Mouse (Mus musculus) small intestine, adult 2 months (tissue): ENCODE data around the gene Tdrd1.

Source experiments
- CTCF ChIP-seq: fragments of 200-500 bp; IDR thresholded peaks from 2 replicates; pipeline ENCODE4 v1.5.1; 2012; ENCODE audit warnings: low read depth, mild to moderate bottlenecking, control low read depth, inconsistent platforms, low read length, moderate library complexity, mixed read lengths; ENCODE audit not compliant: insufficient replicate concordance, insufficient read length; ENCODE audit errors: extremely low read depth
- POLR2A ChIP-seq: fragments of 200-500 bp; IDR thresholded peaks from 2 replicates; pipeline ENCODE4 v1.6.1; 2012; ENCODE audit warnings: low read depth, mild to moderate bottlenecking, control low read depth, inconsistent platforms, low read length, moderate library complexity

DNA sequence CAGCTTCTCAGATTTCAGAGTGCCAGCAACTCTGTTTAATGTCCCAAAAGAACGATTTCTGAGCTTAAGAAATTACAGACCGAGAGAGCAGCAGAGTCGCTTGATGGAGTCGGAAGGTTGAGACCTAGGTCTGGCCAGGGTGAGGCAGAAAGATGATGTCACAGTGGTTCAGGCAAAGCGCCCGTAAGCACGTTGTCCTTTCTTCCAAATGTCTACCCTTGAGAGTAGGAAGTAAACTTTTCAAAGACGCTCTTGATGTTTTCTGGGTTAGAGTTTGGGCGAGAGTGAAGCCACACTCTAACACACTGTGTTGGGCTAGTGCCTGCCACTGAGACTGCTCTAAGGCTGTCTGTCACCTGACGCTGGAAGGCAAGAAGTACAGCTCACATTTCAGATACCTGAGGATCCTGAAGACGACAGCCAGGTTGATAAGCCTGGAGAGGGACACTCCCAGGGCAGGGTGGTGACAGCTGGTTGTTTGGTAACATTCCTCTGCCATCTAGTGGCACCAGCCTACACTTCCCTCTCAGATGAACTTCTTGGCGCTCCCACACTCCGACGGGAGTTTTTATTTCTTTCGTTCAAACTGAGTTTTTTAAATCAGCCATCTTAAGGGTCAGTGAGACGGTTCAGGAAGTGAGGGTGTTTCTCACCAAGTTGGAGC is 49.2 kb upstream of the Tdrd1 start:
- TF ChIP-seq POLR2A (no peak), CTCF (peak; percentile 83; the same call in 1 of the 2 replicates)
